Mouse (Mus musculus): ENCODE results near the gene Slc5a6.

The Slc5a6 gene

DNA sequence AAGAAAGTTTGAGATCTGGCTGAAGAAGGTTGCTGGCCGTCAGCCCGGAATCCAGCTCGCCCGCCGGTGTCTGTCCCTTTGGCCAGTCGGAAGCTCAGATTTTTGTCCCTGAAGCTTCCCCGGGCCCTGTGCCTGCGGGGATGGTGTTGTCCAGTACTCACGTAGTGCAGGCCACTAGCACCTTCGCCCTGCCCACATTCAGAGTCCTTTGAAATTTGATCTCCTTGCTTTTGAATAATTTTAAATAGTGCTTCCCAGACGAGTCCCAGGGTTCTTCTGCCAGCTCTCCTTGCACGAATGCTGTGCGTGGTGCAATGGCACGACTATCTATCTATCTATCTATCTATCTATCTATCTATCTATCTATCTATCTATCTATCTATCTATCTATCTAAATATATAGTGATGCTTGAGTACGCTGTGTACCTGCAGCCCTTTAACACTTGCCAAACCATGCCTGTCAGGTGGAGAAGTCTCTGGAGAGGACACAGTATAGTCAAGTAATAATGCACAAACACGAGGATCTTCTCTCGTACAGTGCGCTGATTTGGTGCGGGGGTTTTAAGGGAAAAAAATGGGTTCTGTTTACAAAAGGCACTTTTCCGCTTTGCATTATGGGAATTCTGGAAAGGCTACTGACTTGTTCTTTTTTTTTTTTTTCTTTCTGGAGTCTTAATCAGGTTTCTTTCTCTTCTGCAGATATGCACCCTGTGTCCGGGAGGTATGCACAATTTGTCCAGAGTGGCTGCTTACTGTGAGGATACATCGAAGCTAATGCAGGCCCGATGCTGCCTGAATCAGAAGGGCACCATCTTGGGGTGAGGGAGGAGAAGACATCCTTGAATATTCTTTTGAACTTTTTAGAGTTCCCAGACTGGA lies at the start of gene Slc5a6:
Gene Slc5a6, minus strand, starts transcription at position 162 of the 879 bp plus-strand sequence.
- DNase-seq (ENCODE audit: low read depth, low spot score), result peak; percentile 48

DNA sequence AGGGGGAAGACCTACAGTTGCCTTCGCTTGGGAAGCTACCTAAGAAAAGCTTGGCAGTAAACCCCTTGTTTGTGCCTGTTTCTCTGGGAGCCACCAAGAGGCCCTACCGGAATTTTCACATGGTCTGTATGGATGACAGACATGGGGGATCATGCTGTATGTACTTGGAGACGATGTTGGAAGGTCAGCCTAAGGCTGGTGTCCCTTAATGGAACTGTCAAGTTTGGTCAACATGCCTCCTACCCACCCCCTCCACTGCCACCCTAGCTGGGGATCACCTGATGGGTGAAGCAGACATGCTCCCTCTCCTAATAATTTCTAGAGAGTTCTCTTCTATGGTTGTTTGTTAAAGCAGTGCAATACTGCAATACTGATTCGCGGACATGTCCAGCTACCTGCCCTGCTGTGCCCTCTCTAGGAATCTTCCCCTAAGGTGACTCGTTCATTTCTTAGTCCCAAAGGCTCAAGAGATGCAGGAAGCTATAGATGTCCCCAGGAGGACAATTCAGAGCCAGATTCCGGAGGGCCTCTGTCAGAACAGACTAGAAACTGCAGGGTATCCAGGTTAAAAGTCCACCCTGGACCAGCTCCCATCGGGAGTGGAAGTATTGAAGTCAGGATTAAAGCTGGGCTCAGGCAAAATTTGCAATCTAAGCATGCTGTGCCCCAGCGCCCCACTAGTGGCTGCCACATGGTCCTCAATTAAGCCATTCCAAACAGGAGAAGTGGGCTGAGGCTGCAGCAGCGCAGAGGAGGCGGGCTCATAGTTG lies 47.2 kb upstream of the Slc5a6 start:
- no peak for DNase-seq (ENCODE audit: low read depth, low spot score)

DNA sequence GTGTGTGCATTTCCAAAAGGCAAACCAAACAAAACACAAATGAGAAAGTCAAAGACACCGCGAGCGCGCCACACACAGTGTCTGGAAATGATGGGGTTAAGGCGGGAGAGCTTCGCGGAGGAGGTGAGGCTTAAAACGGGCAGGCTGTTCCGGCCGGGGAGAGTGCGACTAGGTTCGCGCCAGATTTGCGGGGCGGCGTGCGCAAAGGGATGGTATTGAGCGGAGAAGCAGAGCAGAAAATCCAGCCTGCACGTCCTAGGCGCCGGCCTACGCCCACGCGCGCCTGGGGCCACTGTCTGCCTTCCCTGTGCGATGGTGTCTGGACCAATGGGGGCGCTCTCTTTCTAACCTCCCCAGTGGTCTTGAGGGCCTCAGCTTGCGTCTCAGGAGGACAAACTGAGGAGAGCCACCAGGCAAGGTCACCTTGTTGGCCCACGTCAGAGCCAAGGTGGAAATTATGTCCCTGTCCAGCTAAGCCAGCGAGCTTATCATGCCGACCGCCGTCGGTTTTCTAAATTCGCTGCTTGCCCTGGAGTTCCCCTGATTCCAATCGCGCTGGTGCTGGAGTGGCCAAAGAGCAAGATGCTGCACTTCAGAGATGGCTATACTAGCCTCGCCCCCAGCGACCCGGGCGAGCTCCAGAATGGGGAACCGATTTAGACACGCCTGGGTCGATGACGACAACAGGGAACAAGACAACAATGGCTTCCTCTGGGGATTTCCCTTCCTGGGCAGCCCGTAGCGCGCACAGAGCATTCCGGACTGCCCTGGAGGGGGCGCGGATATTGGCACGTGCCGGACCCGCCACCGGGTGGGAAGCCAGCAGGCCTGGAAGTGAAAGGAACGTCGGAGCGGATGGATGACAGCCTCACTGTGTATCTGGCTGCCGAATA lies 46.3 kb upstream of the Slc5a6 start:
- DNase-seq (ENCODE audit: low read depth, low spot score), result no peak

GRCm38 (mm10) chr5:31094100-31094798 lies 45.5 kb upstream of the Slc5a6 start:
- no peak for DNase-seq (ENCODE audit: low read depth, low spot score)

GRCm38 (mm10) chr5:31093151-31094041 lies 44.7 kb upstream of the Slc5a6 start:
- no peak for DNase-seq (ENCODE audit: low read depth, low spot score)

DNA sequence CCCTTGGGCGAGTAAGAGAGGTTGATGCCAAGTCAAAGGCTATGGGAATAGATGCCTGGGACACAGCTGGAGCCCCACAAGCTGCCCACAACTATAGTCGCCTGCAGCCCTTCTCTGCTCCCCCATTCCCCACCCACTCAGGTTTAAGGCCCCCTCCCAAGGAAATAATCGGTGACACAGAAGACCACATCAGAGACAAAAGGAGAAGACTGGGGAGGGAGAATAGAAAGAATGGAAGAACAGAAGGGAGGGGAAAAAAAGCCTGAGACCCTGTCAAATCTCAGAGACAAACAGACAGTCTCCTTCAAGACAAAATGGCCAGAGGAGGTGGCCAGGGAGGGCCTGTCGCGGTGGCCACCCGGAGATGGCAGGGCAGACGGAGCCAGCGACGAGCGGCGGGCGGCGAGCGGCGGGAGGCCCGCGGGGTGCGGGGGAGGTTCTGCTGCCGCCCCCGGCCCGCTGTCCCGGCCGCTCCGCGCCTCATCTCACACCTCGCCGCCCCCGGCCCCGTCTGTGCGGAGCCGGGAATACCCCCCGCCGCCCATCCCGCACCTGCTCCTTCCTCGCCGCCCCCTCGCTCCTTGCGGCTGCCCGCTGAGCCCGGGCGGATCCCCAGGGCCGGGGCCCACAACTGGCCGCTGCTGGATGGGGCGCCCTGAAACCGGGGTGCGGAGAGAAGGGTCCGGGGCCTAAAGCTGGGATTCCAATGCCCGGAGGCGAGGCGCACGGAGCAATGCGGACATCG lies 43.7 kb upstream of the Slc5a6 start:
- no peak for DNase-seq (ENCODE audit: low read depth, low spot score)

DNA sequence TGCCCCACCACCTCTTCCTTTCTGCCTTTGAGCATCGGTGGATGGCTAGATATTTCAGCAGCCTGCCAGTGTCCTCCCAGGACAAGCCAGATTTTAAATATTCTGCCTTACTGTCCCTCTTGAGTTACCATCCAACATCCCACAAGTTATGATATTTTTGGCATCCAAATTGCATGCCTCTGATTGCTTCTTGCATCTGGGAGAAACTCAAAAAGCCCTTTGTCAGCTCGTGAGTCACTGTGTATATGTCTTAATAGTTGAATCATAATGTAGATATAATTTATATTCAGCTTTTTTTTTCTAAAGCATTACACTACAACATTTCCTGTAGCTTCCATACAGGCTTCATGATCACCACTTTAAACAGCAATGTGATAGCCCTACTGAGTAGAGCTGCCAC lies 38.4 kb upstream of the Slc5a6 start:
- DNase-seq (ENCODE audit: low read depth, low spot score), result no peak

- no peak for DNase-seq (ENCODE audit: low read depth, low spot score)
Measured at GRCm38 (mm10) chr5:31086606-31087005, 37.9 kb upstream of the Slc5a6 start.

DNA sequence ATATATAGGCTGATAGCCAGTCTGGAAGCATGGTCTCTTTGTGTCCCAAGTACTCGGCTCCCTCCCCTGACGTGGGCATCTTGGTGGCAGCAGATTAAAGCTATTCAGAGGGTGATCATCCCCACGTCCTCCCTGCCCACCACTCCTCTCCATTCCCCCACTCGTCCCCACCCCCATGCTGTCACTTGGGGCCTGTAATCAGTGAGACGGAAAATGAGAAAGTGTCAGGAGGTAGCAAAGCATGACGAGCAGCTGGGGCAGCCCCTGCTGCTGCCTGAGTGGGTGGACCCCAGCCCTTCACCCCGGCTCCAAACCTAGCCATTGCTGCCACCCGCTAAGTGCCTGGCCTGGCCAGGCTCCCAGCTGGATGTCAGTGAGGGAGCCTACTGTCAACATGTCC lies 35.2 kb upstream of the Slc5a6 start:
- DNase-seq (ENCODE audit: low read depth, low spot score), result no peak

DNA sequence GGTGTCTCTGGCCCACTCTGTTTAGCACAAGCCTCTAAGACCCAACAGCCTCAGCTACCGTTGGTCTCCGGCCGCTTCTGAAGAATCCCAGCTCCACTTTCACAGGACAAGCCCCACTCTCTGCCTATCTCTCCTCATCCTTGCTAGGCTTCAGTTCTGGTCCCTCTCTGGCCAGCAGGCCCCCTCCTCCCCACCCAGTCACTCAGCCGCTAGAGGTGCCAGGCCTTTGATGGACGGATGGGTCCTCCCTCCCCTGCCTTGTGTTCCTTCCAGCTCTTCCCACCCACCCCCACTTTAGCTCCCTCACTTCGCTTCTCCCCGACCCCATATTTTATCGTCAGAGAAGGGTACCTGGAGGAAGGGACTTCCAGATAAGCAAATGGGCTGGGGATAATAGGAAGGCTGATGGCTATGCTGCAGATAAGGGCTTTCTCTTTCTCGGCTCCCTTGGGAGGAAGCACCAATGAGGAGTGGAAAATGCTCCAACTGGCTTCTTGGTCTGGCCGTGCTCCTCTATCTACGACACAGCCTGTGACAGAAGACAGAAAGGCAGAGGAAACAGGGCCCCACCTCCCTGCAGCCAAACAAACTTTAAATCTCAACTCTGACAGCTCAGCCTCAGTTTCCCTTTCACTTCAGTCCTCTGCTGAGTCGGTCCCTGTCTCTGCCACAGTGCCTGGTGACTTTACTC lies 34.4 kb upstream of the Slc5a6 start:
- DNase-seq (ENCODE audit: low read depth, low spot score), result no peak

DNA sequence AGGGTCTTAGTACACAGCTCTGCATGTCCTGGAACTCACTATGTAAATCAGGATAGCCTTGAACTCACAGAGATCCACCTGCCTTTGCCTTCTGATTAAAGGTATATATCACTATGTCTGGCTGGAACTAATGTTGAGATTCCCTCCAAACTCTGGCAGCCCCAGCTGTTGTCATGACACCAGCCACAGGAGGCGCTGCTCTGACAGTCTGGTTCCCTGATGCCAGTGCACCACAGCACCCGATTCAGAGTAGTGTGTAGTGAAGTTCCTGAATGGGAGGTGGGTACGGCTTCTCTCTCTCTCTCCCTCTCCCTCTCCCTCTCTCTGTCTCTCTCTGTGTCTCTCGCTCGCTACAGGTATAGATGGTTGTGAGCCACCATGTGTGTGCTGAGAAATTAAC lies 33.6 kb upstream of the Slc5a6 start:
- DNase-seq (ENCODE audit: low read depth, low spot score), result no peak

DNA sequence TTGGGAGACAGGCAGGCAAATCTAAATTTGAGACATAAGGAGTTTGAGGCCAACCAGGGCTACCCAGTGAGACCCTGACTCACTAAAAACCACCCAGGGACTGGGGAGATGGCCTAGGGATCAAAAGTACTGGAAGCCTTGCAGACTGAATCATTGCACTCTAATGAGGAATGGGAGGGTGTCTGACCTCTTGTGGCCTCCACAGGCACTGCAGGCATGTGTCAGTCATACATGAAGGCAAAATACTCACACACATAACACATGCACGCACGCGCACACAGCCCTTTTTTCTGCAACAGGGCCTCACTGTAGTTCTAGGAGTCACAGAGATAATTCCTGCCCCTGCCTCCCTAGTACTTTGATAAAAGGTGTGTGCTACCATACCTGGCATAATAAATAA lies 32.7 kb upstream of the Slc5a6 start:
- no peak for DNase-seq (ENCODE audit: low read depth, low spot score)

DNA sequence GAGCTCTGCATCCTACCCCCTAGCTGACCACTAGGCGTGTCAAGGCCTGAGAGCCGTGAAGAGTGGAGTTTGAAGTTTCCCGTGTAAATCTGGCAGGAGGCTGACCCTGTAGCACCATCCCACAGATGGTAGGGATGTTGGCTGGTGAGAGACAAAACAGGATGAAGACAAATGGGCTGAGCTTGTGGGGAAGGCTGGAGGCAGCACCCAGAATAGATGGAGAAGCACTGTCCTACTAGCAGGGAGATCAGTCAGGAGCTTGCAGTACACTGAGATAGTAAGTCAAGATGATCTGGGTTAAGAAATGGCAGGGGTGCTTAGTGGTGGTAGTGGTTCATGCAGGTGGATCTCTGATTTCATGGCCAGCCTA lies 32.1 kb upstream of the Slc5a6 start:
- DNase-seq (ENCODE audit: low read depth, low spot score), result no peak

DNA sequence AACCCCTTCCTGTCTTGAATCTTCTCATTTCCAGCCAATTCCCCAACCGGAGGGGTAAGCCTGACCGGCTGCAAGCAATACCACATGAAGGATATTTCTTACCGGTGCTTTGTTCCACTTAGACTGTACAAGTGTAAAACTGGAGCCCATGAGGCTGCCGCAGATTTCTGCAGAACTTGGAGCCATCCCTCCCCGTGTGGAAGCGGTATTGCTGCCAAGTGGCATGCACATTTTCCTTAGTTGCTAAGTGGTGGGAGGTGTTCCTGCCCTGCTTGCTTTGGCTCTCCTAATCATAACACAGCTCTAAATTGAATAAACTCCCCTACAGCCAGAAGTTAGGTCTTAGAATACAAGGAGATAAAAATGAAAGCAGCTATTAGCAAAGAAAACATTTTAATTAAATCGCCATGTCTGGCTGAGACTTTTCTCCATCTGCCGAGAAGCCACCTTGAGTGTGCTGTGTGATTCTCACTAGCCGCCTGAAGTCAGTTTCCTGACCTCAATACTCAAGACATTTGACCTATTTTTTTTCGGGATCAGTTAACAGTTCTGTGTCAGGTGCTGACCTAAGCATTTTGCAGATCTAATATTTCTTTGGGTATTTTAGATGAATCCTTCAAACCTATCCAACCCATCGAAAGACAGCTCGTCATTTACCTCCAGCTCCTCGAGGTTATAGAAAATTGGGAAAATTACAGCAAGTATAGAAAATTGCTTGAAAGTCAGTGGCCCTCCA lies 31.5 kb upstream of the Slc5a6 start:
- DNase-seq (ENCODE audit: low read depth, low spot score), result no peak

DNA sequence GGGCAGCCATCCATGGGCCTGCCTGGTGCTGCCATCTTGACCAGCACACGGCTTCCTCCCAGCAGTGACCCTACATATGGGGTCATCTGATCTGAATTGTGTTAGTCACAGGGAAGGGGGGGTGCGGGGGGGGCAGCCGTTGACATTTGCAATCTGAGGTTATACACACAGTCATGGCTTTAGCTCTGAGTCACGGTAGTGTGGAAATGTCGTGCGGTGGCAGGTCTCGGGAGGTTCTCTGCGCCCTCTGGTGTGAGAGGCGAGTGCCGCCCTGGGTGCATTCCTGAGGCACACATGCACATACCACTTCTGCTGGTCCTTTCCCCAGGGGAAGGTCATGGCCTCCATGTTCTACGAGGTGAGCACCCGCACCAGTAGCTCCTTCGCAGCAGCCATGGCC lies 27.6 kb upstream of the Slc5a6 start:
- DNase-seq (ENCODE audit: low read depth, low spot score), result no peak

- DNase-seq (ENCODE audit: low read depth, low spot score), result no peak
Measured at GRCm38 (mm10) chr5:31073176-31073575, 24.5 kb upstream of the Slc5a6 start.

GRCm38 (mm10) chr5:31071821-31072220 lies 23.1 kb upstream of the Slc5a6 start:
- DNase-seq (ENCODE audit: low read depth, low spot score), result no peak

DNA sequence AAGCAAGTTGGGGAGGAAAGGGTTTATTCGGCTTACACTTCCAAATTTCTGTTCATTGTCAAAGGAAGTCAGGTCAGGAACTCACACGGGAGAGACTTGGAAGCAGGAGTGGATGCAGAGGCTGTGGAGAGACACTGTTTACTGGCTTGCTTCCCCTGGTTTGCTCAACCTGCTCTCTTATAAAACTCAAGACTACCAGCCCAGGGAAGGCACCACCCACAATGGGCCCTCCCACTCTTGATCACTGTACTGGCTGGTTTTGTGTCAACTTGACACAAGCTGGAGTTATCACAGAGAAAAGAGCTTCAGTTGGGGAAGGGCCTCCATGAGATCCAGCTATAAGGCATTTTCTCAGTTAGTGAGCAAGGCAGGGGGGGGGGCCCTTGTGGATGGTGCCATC lies 22.3 kb upstream of the Slc5a6 start:
- no peak for DNase-seq (ENCODE audit: low read depth, low spot score)

All from skeletal muscle tissue, adult 2 months (tissue).